Mouse (Mus musculus) layer of hippocampus, adult 2 months (tissue): ENCODE measurements around the gene Clec16a. TPM values are rescaled to one million over a fixed set of nuclear protein-coding genes. Genes with fewer than 3 reads are reported as not detected.

Source experiments
- DNase-seq, 2 experiments: peaks; one replicate each; pipeline ENCODE4 v3.0.0; 2022; ENCODE audit warnings: low spot score in 2 of 2
- H3K27ac ChIP-seq: fragments of 200-600 bp; 2 replicates; pipeline ENCODE4 v1.8.1; 2022
- H3K4me3 ChIP-seq: fragments of 200-600 bp; 2 replicates; pipeline ENCODE4 v1.8.1; 2022; ENCODE audit warnings: mild to moderate bottlenecking
- CTCF ChIP-seq: fragments of 200-600 bp; conservative IDR thresholded peaks from 2 replicates; pipeline ENCODE4 v1.8.1; 2022; ENCODE audit warnings: antibody characterized with exemption, mild to moderate bottlenecking, moderate library complexity
- total RNA-seq, 2 experiments: library from RNA; stranded (reverse); gene quantifications; 2 replicates each; pipeline ENCODE4 v1.2.3; 2021

The Clec16a gene
- total RNA-seq, 2 experiments from 2014 or later, result 98.8 to 105 TPM

DNA sequence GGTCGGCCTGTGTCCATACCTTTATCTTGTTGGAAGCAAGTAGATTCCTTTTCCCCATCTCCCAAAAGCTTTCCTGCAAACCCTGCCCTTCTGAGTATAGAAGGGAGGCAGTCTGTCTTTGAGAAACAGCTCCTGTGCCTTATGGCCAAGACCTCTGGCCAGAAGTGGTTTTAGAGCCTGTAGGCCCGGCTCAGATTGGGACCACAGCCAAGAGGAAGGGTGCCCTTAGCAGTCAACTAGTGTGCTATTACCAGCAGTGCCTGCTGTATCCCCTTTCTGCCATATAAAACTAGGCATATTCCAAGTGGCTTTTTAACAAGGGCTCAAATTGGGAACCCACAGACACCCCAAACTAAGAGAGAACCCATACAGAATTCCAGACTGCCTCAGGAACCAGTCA is 190.6 kb downstream of the Clec16a start:
- no peak for DNase-seq
- Histone ChIP-seq H3K27ac (no peak overlapping the region), H3K4me3 (no peak overlapping the region)
- TF ChIP-seq CTCF, result no peak

DNA sequence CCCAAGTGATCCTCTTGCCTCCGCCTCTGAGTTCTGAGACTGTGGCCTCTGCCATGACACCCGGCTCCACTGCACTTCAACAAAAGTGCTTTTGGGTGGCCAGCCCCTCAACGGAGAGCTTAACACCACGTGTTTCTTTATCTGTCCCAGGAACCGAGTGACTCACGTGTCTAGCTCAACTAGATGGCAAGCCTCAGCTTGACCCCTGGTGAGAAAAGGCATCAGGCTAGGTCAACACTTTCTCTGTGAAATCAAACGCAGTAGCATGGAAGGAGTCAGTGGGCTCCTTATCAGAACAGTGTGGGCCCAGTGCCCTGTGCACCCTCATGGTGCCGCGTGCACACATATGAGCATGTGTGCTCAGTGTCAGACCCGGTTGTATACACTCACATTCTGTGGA is 191.2 kb downstream of the Clec16a start:
- Histone ChIP-seq H3K27ac (no peak overlapping the region), H3K4me3 (no peak overlapping the region)
- TF ChIP-seq CTCF, result no peak
- no peak for DNase-seq

DNA sequence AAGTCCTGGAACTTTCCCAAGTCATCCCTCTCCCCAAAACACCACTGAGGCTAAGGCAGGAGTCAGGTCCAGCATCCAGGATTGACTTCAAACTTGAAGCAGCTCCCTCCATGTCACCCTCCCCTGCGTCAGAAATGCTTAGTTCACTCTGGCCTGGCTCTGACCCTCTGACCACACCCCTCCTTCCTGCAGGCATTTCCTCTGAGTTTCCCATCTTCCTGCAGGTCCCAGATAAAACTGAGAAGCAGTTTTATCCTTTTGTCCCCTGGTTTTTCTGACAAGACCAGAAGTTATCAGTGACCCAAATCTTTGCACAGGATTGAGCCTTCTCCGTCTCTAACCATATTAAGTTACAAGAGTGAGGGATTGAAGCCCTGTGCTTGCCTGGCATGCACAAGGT is 192.4 kb downstream of the Clec16a start:
- Histone ChIP-seq H3K27ac (no peak overlapping the region), H3K4me3 (no peak overlapping the region)
- TF ChIP-seq CTCF, result no peak
- no peak for DNase-seq

DNA sequence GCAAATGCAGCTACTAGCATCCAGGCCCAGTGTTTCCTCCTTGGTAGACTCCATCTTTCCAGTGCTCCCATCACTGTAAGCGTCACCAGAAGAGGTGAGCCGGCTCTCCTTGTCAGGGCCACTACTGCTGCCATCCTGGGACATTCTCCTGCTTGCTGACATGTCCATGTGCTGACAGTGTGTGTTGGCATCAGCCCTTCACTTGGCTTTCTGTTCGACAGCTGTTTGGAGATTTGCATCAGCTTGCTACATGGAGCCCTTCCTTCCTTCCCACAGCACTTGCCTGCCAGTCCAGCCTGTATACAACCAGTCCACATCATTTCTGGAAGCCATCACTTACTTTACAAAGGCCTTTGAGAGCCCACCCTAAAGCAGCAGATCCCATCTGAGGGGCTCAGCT is 193.7 kb downstream of the Clec16a start:
- TF ChIP-seq CTCF, result no peak
- no peak overlapping the region for H3K27ac ChIP-seq
- no peak for DNase-seq
- H3K4me3 ChIP-seq, result no peak overlapping the region

DNA sequence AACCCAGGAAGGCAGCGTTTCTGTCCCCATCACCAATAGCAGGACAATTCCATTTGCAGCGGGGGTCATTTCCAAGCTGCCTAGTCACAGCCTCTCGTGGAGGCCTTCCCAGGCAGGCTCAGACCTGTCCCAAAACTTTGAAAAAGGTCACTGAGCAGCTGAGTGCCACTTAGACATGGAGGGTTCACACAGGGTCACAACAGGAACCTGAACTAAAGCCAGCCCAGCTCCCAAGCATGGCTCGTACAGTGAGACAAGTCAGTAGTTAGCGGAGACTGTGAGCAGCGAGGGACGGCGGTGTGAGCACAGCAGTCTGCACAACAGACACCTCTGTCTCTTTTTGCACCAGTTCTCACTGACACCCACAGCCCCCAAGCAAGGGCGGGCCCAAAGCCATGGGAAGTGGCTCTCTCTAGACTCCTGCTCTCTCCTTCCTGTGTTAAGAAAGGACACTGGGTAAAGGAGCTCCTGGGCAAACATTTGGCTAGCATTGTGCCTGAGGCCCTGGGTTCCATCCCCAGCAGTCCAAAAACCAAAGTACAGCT is 194.8 kb downstream of the Clec16a start:
- DNase-seq, result no peak
- H3K27ac ChIP-seq, result peak overlapping the region; percentile 57; the same call in 1 of the 2 replicates
- no peak overlapping the region for H3K4me3 ChIP-seq
- no peak for TF ChIP-seq CTCF

DNA sequence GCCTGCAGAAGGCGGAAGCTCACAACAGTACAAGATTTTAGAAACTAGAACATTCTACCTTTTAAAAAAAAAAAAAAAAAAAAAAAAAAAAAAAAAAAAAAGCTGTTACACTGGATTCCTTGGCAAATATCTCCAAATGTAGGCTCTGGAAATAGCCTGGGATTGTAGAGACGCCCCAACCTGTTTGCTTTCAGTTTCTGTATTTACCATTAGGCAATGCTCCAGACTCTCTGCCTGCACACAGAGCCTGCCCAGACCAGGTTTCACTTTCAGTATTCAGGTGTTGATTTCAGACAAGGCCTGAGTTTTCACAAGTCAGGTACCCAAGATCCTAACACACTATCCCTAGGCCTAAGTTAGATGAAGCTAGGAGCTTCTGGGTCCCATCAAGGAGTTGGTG is 195.9 kb downstream of the Clec16a start:
- no peak for TF ChIP-seq CTCF
- H3K27ac ChIP-seq, result peak overlapping the region; percentile 57; the same call in 1 of the 2 replicates
- H3K4me3 ChIP-seq, result no peak overlapping the region
- no peak for DNase-seq

DNA sequence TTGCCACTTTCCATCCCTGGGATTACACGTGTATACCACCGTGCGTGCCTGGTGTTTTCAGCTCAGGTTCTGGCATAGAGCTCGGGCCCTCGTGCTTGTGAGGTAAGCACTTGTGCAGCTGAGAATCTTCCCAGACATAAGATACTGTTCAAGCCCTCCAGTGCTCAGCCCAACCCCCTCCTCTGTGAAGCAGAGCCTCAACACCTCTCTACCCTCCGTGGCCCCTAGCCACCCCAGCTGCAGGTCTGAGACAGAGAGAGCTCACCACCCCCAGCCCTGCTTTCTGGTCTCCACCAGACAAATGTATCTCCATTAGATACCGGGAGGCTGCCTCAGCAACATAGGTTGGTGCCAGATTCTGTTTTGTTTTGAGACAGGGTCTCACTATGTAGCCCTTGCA is 204.1 kb downstream of the Clec16a start:
- no peak overlapping the region for H3K4me3 ChIP-seq
- H3K27ac ChIP-seq, result no peak overlapping the region
- DNase-seq, result no peak
- no peak for TF ChIP-seq CTCF

DNA sequence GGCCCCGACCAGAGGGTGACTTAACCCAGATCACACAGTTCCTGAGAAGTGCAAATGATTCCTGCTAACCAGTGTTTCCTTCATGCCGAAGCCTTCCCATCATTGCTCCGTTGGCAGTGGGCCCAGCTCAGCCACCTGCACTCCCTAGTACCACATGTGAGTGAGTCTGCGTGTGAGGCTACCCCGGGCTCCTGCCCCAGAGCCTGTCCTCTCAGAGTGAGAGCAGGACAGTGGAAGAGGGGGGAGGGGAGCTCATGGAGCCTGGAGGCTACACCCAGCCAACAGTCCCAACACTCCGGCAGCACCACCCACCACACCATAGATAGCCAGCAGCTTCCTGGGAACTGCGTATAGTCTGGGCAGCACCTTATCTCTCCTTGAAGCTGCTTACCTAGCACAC is 204.7 kb downstream of the Clec16a start:
- no peak overlapping the region for H3K4me3 ChIP-seq
- DNase-seq, result peak; percentile 28 to 52
- no peak overlapping the region for H3K27ac ChIP-seq
- no peak for TF ChIP-seq CTCF

DNA sequence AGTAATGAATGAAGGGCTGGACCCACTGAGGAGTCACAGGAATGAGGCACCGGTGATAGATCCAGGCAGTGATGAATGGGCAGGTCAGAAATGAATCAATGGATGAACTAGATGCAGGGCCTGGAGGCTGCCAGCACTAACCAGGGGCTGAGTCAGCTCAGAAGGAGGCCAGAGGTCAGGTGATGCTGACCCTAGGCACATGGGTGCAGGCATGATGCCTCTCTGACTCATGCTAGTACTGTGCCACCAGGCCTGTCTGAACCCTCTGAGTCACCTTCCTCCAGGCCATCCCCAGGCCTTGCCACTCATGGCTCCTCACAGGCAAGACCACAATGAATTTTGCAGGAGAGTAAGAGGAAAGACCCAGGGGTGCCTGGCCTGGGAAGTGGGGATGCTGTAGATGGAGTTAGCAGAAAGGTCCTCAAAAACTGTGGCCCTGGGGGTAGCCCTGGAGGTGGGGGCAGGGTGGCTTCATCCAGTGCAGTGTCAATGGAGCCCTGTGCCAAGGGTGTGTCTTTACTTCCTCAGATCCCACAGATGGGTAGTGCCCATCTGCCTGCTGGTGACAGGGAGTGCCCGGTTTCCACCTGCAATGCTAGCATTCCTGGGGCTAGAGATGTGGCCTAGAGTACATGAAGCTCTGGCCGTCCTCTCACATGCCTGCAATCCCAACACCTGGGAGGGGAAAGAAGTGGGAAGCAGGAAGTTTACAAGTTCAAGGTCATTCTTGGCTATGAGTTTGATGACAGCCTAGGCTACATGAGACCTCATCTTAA is 209.6 kb downstream of the Clec16a start:
- no peak for DNase-seq
- Histone ChIP-seq H3K27ac (no peak overlapping the region), H3K4me3 (no peak overlapping the region)
- TF ChIP-seq CTCF, result no peak

DNA sequence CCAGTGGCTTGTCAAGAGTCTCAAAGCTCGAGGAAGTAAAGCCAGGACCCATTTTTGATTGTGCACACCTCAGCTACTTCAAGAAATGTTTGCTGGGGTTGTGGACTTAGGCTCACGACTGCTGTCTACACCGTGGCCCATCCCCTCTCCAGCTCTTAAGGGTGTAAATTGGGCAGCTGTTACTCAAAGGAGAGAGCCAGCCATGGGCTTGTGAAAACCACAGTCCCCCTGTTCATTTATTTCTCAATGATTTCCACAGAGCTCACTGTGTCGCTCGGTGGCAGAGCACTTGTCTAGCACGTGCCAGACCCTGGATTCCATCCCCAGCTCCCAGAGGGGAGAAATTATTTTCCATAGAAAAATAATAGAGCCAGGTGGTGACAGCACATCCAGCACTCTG is 211.0 kb downstream of the Clec16a start:
- H3K27ac ChIP-seq, result no peak overlapping the region
- H3K4me3 ChIP-seq, result no peak overlapping the region
- no peak for DNase-seq
- TF ChIP-seq CTCF, result no peak

DNA sequence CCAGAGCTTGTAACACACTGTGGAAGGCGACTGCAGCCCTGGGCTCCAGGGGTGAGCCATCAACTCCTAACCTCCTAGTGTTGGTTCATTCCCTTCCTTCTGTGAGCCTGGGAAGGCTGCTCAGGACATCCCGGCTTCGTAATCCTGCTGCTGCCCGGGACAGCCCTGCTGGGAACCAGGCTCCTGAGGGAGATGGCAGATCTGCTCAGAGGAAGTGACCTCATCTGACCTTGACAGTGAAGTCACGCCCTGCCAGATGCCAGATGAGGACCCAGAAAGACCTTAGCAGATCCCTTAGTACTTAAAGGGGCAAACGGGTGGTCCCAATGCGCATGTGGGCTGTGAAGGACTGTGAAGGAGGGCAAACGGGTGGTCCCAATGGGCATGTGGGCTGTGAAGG is 216.0 kb downstream of the Clec16a start:
- Histone ChIP-seq H3K4me3 (no peak overlapping the region), H3K27ac (no peak overlapping the region)
- no peak for DNase-seq
- TF ChIP-seq CTCF, result no peak

DNA sequence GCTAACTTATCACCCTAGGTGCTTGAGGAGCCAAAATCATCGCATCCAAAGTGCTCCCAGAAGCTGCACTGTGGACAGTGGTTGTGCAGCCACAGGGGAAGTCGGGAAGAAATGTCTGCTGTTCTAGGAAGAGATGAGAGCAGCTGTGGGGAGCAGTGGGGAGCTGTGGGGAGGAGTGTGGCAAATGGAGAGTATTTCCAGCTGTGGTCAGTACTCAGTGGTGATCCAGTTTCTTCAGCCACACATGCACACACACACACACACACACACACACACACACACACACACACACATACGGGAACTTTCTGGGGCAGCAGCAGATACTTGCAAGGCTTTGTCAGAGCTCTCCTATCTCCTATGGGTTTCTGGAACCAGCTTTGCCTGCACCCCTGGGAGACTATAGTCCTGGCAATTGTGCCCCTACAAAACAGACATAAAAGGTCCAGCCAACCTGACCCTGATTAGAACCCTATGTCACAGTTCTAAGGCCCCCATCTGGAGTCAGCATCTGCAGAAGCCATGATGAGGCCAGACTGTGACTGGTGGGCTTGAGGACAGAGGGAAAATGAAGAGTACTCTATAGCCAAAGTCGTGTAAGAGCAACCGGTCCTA is 217.5 kb downstream of the Clec16a start:
- no peak overlapping the region for H3K27ac ChIP-seq
- no peak overlapping the region for H3K4me3 ChIP-seq
- TF ChIP-seq CTCF, result no peak
- no peak for DNase-seq

DNA sequence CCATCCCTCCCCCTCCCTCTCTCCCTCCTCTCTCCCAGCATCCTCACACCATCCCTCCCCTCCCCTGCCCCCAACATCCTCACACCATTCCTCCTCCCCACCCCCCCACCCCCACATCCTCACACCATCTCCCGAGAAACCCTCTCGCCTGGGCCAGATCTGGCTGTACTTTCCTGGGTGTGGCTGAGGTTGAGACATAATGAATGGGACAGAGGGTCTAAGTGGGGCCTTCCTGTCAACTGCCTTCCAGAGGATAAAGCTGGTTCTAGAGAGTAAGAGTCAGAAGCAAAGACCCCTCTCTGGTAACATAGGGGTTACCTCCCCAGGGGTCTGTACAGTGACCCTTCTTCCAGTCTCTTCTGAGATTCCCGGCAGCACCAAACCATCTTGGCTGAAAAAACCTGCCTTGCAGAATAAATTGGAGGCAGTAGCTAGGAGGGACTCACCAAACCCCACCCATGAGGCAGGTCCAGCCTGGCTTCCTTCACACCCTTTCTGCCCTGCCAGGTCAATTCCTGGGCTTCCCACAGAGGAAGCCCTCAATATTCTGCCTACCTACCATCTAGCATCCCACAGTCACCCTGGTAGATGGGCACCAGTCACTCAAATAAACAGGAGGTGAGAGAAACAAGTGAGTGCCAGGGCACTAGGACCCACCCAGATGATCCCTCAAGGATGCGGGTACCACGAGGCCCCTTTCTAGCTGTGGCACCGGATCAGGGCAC is 218.6 kb downstream of the Clec16a start:
- no peak for TF ChIP-seq CTCF
- no peak overlapping the region for H3K4me3 ChIP-seq
- no peak for DNase-seq
- no peak overlapping the region for H3K27ac ChIP-seq

DNA sequence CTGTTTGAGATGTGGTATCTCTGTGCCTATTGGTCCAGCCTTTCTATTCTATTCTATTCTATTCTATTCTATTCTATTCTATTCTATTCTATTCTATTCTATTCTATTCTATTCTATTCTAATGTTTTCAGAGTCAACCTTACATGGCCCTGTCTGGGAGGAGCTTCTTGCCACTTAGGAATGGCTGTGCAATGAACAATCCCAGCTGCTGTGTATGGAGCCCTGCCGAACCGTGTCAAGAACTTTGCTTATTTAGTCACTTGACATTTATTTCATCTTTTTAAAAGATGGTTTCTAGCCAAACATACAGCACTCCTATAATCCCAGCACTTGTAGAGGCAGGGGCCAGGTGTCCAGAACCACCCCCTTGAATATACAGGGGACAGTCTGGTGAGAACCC is 219.2 kb downstream of the Clec16a start:
- Histone ChIP-seq H3K4me3 (no peak overlapping the region), H3K27ac (no peak overlapping the region)
- DNase-seq, result no peak
- TF ChIP-seq CTCF, result no peak
